Mouse (Mus musculus) adrenal gland, postnatal 25 days (tissue): ENCODE data around the gene Bche. TPM values are rescaled to one million over a fixed set of nuclear protein-coding genes. Genes with fewer than 3 reads are reported as not detected.

ENCODE experiments used
- DNase-seq: peaks from one replicate; pipeline ENCODE4 v3.0.0; 2021; ENCODE audit warnings: mixed read lengths
- long read RNA-seq: library from polyadenylated mRNA; stranded (forward); transcript quantifications from one replicate; pipeline ENCODE4 v2.0.0, GENCODE M21; 2021
- total RNA-seq: library from RNA; stranded (reverse); gene quantifications from 2 replicates; pipeline ENCODE4 v1.2.3, GENCODE M21; 2021

Bche gene
- total RNA-seq, result 4.9 and 7.3 TPM in 2 replicates
- long read RNA-seq, full-length matches to known transcripts, result 11 of 13 reads
- long read RNA-seq, partial matches to known transcripts, result 1 of 13 reads
- long read RNA-seq, other reads (novel, unspliced or antisense), result 1 of 13 reads

DNA sequence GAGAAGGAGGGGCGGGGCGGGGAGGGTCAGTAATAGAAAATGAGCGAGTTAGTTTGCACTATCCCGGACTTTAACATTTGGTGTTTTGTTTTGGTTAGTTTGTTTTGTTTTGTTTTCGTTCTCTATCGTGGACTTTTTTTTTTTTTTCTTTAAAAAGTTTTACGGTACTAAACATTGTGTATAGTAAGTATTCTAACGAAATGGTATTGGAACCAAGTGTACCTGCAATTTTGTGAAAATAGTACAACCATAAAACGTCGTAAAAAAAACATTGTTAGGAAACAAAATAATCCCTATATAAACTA lies at the start of gene Bche:
Bche (minus strand) TSS at position 6 of the 305 bp plus-strand sequence.
- DNase-seq, result no peak

DNA sequence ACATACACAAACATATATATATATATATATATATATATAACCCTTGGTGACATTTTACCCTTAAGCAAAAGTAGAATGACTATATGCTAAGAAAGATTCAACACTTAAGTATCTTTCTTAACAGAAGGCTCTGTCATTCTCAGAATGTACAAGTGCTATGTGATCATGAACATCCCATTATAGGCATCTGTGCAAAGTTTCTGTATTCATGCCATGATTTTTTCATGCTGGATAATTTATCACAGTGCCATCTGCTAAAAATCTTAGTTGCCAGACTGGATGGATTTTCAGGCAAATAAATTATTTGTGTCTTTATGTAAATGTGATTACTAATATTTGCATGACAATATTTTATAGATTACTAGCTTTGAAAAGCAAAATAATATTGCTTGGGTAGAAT lies 33.8 kb upstream of the Bche start:
- no peak for DNase-seq

DNA sequence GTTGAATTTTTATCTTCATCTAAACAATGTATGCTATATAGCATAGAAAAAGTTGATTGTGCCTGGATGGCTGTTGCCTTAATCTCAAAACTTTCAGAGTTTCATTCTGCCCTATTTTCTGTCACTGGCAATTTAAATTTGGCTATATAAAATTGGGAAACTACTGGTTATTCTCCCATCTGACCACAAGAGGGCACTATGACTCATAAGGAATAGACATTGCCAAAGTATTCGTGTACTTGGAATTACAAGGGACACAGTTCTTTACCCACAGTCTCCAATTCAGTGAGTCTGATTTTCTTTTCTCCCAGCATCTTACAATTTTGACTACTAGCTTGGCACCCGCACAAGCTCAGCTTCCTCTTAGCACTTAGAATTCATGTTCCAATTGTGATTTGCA lies 23.5 kb upstream of the Bche start:
- no peak for DNase-seq

DNA sequence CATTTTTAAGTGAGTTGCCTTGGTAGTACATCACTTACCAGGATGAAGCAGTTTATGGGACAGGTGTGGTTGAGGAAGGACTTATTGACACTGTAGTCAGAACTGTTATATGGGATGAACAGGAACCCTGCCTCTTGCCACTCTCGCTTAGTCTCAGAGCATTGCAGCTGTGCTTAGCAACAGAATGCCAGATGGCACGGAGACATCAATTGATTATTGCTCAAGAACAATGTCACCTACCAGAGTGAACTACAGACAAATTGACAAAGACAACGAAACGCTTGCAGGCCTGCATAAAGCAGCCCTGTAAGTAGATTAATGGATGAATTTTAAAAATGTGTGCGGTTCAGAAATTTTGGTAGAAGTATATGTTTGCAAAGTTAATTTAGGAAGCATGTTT lies 21.3 kb upstream of the Bche start:
- DNase-seq, result no peak

DNA sequence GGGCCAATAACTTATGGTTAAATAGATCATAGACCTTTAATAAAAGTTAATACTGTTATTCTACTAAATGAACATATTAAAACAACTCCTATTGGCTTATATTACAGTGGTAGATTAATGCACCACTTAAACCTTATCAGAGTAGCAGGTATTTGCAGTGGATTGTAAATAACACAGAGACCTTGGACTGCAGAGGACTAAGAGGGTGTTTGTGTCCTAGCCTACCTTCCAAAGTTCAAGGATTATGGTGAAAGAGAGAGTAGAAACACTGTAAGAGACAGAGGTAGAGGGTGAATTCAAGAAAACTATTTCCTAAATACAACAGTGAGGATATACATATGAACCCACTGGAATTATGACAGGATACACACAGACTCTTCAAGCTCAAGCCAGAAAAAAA lies 17.5 kb upstream of the Bche start:
- DNase-seq, result no peak

DNA sequence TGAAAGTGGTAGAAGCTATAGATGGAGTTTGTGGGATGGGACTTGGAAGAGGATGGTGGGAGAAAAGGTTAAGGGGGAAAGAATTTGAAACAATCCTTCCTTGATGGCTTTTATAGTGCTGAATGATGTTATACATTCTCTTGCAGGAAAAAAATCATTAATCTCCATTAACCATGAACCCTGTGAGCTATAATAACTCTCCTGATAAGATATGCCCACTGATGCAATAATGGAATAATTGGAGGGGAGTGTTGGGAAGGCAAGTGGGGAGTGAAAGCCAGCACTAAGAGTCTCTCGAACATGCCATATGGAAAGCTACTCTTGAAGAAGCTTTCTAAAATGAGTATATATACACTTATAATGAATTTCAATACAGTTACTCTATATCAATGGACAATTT lies 16.7 kb upstream of the Bche start:
- no peak for DNase-seq

DNA sequence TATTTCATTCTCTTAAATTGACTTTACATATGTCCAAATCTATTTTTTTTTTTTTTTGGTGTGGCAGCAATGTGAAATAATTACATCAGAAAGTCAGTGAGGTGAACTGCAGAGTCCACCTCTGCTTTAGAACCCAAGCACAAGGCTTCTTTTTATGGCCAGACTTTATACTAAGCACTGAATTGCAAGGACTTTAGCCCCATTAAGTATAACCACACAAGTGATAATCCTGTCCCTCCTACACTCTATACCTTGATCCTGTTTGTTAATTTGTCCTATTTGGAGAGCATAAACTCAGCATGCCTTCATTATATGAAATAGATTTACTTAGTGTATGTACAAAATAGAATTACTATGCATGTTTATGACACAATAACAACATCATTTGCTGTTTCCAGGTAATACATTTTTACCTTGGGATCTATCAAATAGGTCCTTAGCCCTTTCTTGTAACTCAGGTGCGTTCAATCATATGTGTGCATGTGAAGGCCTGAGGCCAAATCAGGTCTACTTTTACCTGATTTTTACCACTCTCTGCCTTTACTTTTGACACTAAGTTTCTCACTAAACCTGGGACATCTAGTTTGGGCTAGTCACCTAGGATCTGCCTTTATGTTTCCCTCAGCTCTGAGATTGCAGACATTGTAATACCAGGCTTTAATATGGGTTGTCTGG lies 9.5 kb upstream of the Bche start:
- DNase-seq, result no peak

DNA sequence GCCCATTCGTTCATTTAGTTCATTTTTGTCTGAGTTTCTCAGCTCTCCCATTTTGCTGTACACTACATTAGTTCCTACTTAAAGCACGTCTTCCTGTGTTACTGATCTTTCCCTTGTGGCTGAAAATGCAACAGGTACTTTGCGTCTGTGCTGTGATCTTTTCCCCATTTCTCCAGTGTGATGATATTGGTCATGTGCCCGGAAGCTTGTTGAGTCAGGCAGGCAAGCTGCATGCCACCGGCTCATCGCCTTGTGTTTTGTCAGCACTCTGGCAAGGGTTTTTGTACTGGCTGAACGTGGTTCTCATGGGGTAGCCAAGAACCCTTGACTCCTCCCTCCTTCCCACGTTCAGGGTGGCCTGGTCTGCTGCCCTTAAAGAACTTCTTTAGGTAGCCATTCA lies 1.7 kb upstream of the Bche start:
- DNase-seq, result peak; percentile 16

DNA sequence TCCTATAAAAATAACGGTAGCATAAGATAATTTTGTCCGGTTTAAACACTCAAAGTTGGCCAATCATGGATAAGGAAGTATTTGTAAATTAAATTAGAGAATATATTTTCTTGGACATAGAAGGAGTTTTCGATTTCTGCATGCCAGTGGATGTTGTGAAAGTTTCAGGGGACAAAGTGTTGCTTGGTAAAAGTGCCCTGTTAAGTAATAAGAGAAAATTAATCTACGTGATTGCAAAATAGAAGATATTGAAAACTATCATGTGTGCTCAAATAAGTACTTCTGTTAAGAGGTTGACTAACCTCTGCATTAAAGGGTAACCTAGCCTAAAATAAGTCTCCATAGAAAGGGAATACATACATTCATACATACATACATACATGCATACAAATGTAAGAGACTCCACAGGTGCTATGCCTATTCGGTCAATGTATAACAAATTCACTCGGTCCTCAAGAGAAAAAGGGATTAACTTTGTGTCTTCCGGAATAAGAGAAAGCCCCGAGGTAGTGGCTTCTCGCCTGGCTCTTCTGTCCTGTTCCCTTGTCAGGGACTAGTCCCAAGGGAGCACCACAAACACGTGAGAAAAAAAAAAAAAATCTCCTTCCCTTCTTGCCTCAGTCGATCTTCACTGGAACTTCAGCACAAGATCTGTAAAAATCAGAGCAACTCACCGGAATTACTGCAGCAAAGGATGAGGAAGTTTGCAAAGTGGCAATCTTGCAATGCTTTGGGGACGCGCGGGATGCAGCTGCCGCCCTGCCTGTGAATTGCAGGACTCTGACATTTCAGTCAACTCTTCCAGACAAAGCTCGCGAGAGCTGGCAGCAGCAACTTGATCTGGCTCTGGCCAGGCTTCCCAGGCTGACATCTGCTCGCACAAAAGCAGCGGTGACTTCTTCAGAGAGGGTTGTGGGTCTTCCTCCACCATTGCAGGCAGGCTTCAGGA lies 480 bp downstream of the Bche start:
- peak; percentile 55 for DNase-seq

DNA sequence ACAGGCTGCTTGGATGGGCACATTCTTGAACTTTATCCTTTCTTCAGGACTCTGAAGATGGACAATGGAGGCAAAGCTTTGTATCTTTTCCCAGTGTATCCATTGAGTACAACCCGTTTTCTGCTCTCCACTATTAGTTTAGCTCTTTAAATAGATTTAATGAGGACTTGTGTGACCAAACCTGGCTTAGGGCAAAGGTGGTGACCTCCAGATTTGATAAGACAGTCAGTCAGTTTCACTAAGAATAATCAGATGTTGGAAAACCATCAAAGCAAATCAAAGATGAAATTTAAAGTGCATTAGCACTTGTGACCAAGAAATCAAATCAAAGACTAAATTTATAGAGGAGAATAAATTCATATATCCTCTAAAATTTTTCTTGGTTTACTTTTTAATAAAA lies 1.7 kb downstream of the Bche start:
- DNase-seq, result no peak

DNA sequence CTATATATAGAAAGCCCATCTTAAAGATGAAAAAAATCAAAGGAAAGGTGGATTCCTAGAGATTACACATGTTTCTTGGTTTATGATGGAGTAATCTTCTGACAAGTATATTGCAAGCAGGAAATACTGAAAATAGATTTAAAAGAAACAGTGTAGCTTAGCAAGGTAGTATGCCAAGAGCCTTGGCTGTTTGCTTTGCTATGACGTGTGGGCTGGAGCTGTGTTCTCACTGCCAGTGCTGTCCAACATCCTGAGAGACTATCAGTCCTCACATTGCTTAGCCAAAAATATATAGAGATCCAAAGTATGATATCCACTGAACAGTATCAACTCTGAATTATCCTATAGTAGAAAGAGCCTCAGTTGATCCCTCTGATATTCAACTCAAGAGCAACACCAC lies 9.3 kb downstream of the Bche start:
- no peak for DNase-seq

DNA sequence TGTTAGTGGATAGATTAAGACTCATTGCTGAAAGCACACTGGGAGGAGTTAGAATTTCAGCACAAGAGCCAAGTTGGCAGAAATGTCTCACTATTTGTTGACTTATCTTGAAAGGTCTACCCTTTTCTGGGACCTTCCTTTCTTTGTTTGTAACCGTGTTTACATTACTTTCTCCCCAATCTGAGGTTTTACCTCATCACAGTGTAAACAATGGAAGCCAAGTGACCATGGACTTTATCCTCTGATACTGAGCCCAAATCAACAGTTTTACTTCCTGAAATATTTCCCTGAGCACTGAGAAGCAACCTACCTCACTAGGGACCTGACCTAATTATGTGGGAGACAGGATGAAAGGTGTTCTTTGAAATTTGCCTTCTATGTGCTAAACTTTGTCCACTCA lies 34.9 kb downstream of the Bche start:
- DNase-seq, result no peak

DNA sequence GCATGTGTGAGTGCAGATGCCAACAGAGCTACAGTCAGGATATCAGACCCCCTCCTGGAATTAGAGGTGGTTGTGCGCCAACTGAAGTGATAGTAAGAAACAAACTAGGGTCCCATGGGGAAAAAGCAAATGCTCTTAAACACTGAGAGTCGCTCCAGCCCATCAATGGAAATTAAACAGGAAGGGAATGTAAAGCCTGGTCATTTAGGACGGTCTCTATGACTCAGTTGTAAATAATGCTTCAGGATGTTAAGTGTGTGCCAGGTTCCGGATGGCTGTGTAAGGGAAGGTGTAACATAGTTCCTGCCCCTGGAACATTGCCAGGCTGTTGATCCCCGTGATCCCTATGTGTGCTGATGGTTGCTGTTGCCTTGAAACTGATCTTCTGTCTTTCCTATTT lies 40.0 kb downstream of the Bche start:
- DNase-seq, result no peak

DNA sequence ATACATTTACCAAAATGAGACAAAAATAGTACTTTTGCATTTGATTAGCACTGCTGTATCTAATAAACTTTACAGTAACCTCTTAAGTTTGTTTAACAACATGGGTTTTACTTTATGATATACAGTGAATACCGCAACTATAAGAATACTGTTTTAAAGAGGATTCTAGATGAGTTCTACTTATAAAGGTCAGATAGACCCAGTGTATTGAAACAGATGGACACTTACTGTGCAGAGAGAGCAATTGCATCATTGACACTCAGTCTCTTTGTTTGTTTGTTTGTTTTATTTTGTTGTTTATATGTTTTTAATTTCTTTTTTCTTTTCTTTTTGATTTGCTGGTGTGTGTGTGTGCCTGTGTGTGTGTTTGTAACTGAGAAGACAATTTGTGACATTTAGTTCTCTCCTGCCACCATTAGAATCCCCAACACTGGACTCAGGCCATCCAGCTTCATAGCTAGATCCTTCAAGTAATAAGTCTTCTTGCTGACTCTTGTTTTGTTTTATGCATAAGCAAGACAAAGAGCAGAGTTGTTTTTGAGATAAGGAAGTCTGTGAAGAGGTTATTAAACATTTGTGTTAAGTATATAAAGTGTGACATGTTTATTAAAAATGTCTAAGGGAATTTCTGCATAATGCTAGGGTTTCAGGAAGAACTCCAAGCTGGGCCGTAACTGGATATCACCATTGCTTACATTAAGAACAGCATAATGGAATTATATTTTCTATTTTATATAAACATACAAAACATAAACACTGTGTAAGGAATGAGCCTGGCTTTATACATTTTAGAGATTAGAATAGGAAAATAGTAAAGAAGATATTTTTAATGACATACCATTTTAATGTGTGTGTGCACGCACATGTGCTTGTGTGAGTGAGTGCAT lies 40.7 kb downstream of the Bche start:
- no peak for DNase-seq

DNA sequence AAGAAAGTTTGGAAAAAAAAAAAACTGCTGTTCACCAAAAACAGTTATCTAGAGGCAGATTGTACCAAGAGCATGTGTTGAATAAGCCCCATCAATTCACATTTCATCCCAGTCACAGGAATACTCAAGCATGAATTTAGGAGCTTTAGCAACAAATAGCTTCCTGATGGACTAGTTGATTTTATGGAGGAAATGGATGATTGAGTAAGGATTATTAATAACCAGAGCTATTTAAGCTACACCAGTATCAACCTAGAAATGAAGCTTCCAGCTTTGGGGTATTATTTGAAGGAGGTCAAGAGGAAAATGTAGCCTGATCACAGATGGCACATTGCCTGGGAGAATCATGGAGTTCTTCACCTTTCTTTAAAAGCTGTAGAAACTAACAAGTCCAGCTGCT lies 57.9 kb downstream of the Bche start:
- DNase-seq, result no peak

DNA sequence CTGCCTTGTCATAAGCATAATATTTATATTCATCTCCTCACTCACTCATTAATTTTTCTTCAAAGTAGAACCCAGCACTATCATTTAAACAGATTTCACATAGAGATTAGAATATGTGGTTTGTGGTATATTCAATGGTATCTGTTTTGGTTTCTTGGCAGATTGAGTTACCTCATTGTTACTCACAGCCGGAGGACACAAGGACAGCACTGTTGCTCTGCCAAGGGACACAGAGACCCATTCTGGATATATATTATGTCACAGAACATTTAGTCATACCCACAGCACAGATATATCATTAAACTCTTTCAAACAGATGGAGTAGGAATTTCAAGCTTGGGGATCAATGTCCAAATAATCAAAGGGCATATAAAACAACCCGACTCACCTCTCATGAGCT lies 61.2 kb downstream of the Bche start:
- no peak for DNase-seq

DNA sequence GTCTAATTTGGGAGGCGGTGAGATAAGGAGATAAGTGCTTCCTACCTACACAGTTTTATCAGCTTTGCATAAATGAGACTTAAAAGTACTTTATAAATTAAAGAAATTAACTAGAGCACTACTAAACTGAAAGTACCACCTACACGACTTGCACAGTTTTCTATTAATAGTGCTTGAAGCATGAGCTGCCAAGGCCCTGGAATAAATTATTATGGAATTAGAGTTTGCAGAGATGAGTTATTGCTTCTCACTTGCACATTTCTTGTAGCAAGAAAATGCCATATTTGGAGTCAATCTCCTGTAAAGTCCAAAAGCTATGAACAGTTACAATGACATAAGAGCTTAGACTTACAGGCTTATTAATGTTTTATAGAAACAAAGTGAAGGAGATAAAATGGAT lies 96.8 kb downstream of the Bche start:
- no peak for DNase-seq

DNA sequence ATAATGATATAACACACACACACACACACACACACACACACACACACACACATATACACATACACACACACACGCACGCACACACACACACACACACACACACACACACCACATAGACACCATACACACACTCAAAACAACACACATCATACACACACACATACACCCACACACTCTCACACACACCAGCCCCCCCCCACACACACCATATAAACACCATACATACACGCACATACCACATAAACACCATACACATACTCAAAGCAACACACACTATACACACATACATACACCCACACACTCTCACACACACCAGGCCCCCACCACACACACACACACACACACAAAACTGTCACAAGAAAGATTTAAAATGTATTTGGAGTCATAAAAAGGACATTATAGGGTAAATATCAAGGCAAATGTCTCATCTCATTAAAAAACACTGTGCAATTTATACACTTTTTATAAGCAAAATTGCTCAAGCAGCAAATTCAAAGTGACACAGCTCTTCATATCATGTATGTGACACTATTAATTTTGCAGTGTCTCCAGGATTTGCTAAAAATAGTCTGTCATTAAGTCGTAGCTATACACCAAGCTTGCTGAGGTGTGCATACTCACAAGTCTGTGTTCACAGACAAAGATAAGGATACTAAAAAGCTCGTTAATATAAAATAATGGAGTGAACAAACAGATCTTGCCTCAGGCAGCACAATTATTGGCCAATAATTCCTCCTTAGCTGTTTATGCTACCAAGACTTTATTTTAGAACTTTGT lies 116.3 kb downstream of the Bche start:
- no peak for DNase-seq
